Mouse (Mus musculus): ENCODE data around the gene Ppp1r35.

Gene Ppp1r35

GRCm38 (mm10) chr5:137751221-137751887, 27.3 kb upstream of the Ppp1r35 start:
- DNase-seq (ENCODE audit: low read depth, low spot score), result no peak

GRCm38 (mm10) chr5:137751988-137752387, 26.7 kb upstream of the Ppp1r35 start:
- DNase-seq (ENCODE audit: low read depth, low spot score), result no peak

- no peak for DNase-seq (ENCODE audit: low read depth, low spot score)
Measured at GRCm38 (mm10) chr5:137753111-137753832, 25.4 kb upstream of the Ppp1r35 start.

GRCm38 (mm10) chr5:137755425-137755824, 23.2 kb upstream of the Ppp1r35 start:
- DNase-seq (ENCODE audit: low read depth, low spot score), result no peak

GRCm38 (mm10) chr5:137756106-137756505, 22.5 kb upstream of the Ppp1r35 start:
- no peak for DNase-seq (ENCODE audit: low read depth, low spot score)

GRCm38 (mm10) chr5:137756882-137757661, 21.6 kb upstream of the Ppp1r35 start:
- no peak for DNase-seq (ENCODE audit: low read depth, low spot score)

- no peak for DNase-seq (ENCODE audit: low read depth, low spot score)
Measured at GRCm38 (mm10) chr5:137757887-137758286, 20.8 kb upstream of the Ppp1r35 start.

GRCm38 (mm10) chr5:137758921-137759534, 19.6 kb upstream of the Ppp1r35 start:
- DNase-seq (ENCODE audit: low read depth, low spot score), result no peak

GRCm38 (mm10) chr5:137759971-137760412, 18.7 kb upstream of the Ppp1r35 start:
- peak; percentile 79 for DNase-seq (ENCODE audit: low read depth, low spot score)

- DNase-seq (ENCODE audit: low read depth, low spot score), result no peak
Measured at GRCm38 (mm10) chr5:137764609-137765340, 13.9 kb upstream of the Ppp1r35 start.

- DNase-seq (ENCODE audit: low read depth, low spot score), result no peak
Measured at GRCm38 (mm10) chr5:137766270-137766669, 12.4 kb upstream of the Ppp1r35 start.

- no peak for DNase-seq (ENCODE audit: low read depth, low spot score)
Measured at GRCm38 (mm10) chr5:137768475-137768874, 10.2 kb upstream of the Ppp1r35 start.

GRCm38 (mm10) chr5:137770709-137771108, 7.9 kb upstream of the Ppp1r35 start:
- no peak for DNase-seq (ENCODE audit: low read depth, low spot score)

GRCm38 (mm10) chr5:137772755-137773154, 5.9 kb upstream of the Ppp1r35 start:
- DNase-seq (ENCODE audit: low read depth, low spot score), result no peak

GRCm38 (mm10) chr5:137775587-137776290, 2.9 kb upstream of the Ppp1r35 start:
- no peak for DNase-seq (ENCODE audit: low read depth, low spot score)

- DNase-seq (ENCODE audit: low read depth, low spot score), result no peak
Measured at GRCm38 (mm10) chr5:137776408-137776918, 2.2 kb upstream of the Ppp1r35 start.

- no peak for DNase-seq (ENCODE audit: low read depth, low spot score)
Measured at GRCm38 (mm10) chr5:137777267-137777845, 1.3 kb upstream of the Ppp1r35 start.

GRCm38 (mm10) chr5:137779053-137779933, 644 bp downstream of the Ppp1r35 start:
- no peak for DNase-seq (ENCODE audit: low read depth, low spot score)

GRCm38 (mm10) chr5:137781661-137782060, 3.0 kb downstream of the Ppp1r35 start:
- DNase-seq (ENCODE audit: low read depth, low spot score), result no peak
